Mouse (Mus musculus) left cerebral cortex, postnatal 10 days (tissue): ENCODE measurements at regions not wholly inside any gene's neighbourhood (a gene's known extent, or its start where the extent isn't known, plus 50 kb on each side); places are given as distances from the start of the nearest gene placed in this dataset.

Source experiments
- DNase-seq, 2 experiments: peaks; one replicate each; pipeline ENCODE4 v3.0.0; 2021 to 2022; ENCODE audit warnings: low spot score in 2 of 2, mixed read lengths in 1 of 2; ENCODE audit errors: extremely low spot score in 1 of 2
- intact Hi-C: fragments of 180-260 bp; cut with DNase I; formaldehyde crosslinking; loops from one replicate; pipeline ENCODE4 v1.15.1; 2025

DNA sequence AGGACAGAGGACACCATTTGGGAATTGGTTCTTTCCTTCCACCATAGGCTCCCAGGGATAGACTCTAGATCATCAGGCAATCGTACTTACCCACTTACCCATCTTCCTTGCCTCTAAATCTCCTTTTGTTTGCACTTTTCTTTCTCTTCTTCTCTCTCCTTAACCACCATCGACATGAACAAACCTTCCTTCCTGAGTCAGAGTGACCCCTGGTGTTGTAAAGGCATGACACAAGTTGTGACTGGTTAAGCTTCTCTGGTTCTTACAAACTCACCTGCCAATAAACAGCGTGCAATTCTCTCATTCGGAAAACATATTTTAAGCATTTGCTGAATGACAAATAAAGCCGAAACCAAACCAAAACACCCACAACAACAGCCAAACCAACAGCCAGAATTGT lies 193.4 kb upstream of the Mctp2 start:
- no peak for DNase-seq
- intact Hi-C loops, result no loop called here

DNA sequence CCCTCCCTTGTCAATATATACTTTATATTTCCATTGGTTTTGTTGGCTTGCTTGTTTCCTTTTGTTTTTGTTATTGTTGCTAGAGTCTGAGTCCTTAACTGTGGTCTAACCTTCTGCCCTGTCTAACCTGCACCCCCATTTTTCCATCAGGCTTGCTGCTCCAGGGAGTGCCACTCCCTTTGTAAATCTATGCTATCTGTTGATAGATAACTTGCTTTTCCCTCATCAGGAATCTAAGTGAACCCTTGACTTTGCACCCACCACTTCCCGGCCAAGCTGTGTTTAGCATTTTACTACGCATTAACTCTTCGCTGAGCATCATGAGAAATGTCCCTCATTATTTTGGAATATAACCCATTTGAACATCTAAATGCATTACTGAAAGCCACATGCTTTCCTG lies 193.8 kb upstream of the Mctp2 start:
- intact Hi-C loops, result no loop called here
- DNase-seq, result no peak

DNA sequence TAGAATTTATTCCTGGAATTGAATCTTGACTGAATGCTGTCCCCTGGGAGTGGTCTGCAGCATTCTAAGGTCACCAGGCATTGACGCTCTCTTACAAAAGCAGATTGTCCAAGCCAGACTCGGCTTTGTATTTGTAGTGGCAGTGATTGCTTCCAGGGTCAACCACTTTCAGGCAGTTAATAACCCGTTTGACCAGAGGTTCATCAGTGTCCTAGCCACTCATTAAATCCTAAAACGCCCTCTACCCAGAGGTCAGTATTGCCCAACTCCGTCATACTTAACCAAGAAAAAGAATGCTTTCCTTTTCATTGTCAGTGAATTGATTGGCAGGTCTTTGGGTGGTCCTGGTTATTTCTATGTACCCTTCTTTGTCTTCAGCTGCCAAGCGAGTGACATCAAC lies 194.6 kb upstream of the Mctp2 start:
- intact Hi-C loops, result no loop called here

DNA sequence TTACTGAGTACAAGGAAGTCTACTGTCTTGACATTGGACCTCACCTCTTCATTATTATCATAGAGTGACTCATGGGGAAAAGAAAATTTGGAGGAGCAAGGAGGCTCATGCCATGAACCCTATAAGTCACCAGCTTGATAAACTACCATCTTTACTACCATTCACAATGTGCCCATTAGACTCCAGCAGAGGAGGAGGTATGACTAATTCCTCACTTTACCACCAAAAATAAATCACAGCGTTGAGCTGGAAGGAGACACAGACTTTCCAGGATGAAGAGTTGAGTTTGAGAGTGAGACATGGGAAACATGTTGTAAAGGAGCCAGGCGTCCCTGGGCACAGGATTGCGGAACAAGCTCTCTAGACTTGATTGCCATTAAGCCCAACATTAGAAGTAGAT lies 195.0 kb upstream of the Mctp2 start:
- intact Hi-C loops, result no loop called here
- DNase-seq, result no peak

More for the DNA sequence above, 194.6 kb upstream of the Mctp2 start:
- no peak for DNase-seq

DNA sequence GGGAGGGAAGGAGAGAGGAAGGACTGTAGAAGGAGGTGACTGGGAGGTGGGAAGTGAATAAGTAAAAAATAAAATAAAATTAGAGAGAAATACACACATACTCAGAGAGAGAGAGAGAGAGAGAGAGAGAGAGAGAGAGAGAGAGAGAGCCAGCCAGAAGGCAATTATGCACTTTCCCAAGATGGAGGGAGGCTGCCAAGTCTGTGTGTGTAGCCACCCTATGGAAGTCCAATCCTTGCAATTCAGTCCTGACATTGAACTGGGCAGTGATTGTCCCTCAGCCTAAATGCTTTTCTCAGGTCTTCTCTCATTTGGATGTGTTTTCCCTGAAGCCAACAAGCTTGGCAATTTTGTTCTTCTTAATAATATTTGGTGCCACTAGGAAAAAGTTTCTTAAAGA lies 197.3 kb upstream of the Mctp2 start:
- no peak for DNase-seq
- intact Hi-C loops, result no loop called here

DNA sequence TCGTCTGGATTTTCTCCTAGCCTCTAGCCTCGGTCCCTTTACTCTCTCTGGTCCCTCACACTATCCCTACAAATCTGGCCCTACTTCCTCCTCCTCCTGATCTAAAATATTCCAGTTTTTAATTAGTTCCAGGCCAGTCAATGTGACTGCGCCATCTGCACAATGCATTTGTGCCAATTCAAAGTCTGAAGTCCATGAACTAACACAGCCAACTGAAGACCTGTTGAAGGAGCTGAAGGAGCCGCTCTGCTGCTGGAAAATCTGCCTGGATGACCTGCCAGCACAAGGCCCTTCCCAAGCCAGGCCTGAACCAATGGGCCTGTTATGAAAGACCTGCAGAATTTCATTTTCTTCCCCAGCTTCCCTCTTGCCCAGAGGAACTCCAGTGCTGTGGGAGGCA lies 197.9 kb upstream of the Mctp2 start:
- intact Hi-C loops, result no loop called here
- no peak for DNase-seq

DNA sequence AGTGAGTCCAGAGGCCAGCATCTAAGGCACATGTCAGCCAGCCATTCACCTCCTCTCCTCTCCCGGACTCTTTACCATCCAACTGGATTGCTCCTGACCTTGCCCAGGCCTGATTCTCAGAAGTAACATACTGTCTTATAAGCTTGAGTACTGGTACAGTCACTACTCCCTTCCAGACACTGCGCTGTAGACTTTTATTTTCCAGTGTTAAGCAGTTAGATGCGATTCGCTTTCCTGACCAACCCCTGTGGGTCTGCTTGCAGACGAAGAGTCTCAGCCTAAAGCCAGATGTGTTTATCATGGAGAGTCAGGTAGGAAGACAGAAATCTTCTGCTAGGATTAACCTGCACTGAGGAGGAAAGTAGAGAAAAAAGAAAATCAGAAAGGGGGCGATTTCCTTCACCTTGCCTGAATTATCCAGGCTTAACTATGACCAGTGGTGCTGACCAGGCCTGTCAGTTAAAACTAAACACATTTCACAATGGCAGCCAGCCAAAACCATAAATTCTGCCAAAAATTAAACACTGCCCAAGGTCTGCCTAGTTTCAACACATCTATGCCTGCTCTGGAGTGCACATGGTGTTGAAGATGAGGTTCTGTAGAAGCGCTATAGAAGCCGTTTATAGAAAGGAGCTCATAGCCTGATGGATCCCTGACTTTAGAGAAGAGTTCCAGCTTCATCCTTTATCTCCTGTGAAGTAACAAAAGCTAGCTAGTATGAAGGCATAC lies 199.5 kb upstream of the Mctp2 start:
- intact Hi-C loops, result no loop called here
- DNase-seq, result no peak

DNA sequence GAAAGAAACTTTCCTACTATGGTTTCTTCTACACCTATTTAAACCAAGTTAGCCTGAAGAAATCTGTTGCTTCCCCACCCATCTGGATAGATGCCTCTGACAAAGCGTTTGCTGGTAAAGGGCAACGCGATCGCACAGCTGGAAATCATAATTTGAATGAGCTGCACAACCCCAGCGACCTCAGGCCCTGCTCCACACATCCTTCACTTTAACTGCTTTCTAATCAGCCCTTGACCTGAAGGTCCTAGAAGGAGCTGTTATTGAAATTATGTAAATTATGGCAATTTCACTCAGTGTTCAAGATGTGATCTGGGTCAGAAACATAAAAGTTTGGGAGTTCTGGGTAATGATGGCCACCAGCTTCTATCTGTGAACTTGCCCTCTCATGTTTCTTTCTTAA lies 201.5 kb upstream of the Mctp2 start:
- DNase-seq, result no peak
- intact Hi-C loops, result no loop called here

DNA sequence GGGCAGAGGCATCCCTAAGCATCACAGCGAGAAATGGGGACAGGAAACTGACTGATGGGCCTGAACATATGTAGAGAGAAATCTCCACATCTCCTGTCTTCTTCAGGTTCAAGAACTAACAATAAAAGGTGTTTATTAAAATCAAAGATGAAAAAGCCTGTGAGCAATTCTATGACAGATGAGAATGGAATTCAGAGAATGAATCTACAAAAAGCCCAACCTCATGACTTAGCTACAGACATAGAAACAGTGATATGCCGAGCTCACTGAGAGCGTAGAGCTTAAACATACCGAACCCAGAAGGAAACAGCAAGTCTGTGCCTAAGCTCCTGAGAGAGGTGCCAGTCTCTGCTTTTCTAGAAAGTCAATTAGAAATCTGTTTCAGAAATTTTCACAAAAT lies 203.7 kb upstream of the Mctp2 start:
- intact Hi-C loops, result no loop called here
- no peak for DNase-seq

DNA sequence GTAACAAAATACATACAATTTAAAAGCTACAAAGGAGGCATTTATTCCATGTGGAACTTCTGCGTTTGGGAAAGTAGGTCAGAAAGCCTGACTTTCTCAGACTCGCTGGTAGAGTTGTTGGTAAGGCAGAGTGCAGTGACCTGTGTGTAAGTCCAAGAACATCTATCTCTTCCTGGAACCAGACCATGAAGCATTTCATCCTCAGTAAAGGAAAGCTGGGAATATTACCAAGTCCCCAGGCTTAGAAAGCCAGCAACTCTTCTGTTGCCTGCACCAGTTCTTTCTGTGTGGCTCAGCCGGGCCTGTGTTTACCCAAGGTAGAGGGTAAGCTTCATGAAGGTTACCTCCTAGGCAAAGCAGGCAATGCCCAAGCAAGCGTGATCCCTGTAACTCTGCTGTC lies 207.0 kb upstream of the Mctp2 start:
- no peak for DNase-seq

DNA sequence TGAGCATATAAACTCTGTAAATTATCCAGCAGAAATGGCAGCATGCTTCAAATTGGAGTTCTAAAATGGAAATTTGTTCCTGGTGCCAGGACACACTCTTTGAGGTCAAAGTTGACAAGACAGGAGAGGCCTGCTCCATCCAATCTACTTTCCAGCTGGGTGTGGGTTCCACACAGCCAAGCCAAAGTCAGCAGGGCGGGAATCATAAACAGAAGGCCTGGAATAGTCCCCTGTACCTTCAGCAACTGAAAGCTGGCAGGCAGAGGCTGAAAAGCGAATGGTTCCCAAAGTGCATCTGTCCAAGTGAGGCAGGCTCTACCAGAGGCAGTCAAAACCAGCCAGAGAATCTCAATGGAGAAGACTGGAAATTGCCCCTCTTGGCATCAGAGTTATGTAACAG lies 208.4 kb upstream of the Mctp2 start:
- DNase-seq, result no peak
- intact Hi-C loops, result no loop called here

More for the DNA sequence above, 207.0 kb upstream of the Mctp2 start:
- intact Hi-C loops, result no loop called here

DNA sequence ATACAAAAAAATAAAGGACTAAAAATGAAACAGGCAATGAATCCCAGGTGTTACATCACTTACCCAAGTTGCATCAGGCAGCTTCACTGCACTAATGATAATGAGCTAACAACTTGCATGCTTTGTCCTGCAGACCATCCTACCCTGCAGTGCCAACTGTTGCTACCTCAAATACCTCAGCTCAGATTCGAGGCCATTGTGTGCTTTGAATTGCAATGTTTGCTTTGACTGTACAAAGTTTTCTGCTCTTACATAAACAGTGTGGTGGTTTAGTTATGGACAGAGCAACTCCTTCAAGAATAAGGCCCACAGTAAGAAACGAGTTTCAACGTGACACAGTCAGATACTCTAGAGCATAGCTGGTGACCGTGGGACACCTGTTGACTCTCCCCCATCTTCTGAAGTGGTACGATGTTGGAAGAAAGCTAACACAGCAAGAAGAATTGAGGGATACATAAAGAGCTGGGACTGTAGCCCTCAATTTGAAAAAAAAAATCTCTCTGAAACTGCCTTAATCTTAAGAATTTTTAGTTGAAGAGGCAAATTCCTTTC lies 212.1 kb upstream of the Mctp2 start:
- intact Hi-C loops, result no loop called here
- DNase-seq, result no peak

DNA sequence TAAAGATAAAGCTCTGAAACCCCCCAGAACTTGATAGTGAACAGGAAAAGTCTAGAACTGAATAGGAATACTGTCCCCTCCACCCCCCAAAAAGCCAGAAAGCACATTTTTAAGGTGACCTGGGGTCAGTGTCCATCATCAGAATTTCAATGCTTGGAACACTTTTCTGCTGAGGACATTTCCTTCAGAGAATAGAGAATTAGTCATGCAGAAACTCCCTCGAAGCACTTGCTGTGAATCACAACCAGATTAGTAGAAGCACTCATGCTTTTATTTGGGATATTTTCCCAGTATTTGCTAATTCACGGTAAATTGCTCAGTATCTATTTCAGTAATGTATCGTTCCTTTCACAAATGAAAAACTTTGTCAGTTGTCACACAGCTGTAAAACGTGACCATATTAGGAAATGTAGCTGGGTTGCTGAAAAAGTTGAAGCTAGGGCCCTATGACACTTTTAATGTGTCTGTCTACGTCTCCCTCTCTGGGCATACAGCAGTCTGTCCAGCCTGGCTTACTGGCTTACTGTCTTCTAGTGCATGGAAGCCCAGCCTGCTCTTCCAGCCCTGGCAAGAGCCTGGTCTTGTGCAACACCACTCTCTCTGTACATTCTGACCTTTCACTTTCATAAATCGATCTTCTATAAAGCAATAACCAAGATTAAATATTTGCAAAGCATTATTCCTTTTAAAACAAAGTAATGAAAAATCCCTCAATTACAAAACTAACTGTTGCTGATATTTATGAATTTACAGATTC lies 213.1 kb upstream of the Mctp2 start:
- DNase-seq, result no peak
- intact Hi-C loops, result no loop called here

DNA sequence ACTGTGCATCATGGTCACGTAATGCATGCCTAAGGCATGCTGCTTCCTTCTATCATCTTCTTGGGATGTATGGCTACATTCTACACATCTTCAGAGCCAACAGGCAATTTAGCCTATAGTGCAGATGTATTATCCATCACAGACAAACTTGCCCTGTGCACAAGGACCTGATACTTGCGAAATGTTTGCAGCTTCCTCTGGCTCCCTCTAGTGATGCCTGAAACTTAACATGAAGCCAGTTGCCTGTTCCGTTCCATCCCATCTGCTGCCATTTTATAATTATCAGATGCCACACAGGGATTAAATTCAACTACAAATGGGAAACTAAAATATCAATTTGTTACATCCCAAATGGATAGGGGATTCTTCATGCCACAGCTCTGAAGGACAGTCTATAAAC lies 222.5 kb upstream of the Mctp2 start:
- intact Hi-C loops, result no loop called here
- no peak for DNase-seq

DNA sequence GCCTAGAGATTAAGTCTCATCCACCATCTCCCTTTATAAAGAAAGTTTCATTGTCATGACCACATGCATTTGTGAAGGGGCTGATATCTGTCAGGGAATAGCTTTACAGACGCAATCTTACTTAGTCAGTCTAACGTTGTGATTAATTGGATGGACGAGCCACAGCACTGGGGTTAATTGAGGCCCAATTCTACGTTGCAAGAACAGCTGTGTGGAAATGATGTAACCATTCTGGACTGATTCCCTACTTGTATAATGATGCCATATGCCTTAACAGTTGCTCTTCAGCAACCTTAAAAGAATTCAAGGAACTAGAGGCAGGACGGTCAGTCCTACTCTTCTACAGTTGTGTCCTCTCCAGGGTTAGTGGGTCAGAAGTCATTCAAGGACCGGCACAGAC lies 231.9 kb upstream of the Mctp2 start:
- no peak for DNase-seq
- intact Hi-C loops, result no loop called here

DNA sequence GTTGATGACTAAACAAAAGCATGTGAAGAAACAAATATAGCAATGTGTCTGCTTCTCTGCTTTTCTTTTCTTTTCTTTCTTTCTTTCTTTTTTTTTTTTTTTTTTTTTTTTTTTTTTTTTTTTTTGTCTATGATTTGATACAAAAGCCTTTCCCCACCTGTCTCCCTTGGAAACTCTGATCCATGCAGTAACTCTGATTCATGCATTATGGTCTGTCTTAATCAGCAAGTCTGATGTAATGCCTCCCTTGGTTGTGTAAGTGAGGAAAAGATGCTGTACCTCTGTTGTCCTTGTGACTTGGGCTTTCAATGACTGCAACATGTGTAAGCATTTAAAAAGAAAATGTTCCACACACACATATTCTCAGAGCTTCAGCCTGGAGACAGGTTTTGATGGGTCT lies 233.5 kb upstream of the Mctp2 start:
- intact Hi-C loops, result no loop called here
- no peak for DNase-seq

DNA sequence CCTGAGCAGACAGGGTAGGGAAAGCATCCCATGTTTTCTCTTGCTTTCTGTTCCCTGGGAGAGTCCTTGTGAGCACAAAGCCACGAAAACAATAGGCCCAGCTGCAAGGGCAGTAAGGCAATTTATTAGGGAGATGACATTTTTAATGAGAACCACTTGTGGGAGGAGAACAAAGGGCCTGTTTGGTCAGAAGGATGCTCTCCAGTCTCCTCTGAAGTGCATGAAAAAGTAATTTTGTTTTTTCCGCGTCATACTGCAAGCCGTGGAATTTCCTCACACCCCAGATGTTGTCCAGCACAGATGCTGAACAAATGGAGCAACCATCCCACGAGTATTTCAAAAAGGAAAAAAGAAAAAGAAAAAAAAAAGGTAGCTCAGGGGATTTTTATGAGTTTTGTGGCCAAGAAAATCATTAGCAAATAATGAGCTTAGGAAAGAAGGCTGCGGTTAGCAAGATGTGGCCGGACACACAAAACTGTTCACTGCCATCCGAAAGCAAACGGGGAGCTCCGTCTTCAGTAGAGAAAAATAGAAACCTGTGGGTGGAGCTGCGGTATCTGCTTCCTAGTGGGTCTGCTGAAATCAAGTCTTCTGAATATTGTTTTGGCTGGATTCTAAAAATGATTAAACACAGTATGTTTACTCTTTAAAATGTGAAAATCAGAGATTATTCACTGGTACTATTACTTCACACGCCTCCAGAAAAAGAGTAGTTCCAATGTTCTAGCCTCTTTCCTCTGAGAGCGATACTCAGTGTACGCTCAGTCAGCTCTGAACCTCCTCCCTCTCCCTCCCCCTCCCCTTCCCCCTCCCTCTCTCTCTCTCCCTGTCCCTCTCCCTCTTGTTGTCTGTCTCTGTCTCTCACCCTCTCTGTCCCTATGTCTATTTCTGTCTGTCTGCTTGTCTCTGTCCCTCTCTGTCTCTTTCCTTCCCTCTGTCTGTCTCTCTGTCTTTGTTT lies 235.4 kb upstream of the Mctp2 start:
- peak in 1 of 2 experiments; percentile 23 for DNase-seq
- intact Hi-C loops, result no loop called here

DNA sequence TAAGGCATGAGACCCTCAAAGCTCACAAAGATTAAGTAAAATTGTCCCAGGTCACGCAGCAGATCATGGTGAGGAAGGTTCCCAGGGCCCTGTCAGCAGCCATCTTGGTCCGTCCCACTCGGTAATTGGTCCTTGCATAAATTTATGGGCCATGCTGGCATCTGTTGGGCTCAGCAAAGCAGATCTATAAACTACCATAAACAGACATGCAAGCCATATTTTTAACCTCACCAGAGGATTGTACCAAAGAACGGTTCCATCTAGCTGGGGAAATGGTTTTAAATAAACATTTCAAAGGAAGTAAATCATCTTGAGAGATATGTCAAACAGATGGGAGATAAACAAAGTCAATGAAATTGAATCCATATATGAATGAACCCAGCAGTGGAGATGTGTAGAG lies 237.1 kb upstream of the Mctp2 start:
- no peak for DNase-seq
- intact Hi-C loops, result no loop called here

DNA sequence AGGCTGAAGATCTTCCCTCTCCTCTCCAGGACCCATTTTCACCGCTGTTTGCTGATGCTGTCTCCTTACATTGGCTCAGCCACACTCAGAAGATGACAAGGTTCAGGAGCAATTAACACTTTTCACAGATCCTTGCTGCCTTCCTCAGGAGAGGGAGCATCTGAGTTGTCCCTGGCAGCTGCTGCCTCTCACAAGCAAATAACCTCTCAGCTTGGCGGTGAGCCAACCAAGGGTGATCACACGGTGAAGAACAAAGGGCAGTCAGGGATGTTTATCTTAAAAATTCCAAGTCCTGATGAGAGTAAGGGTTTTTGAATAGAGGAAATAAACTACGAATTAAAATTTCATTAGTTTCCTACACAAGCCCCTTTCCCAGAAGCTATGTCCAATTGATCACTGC lies 237.5 kb upstream of the Mctp2 start:
- peak in 1 of 2 experiments; percentile 85 for DNase-seq
- intact Hi-C loops, result no loop called here
